Mouse (Mus musculus): Measurements from ENCODE around the gene Pld4. TPM values are rescaled to one million over a fixed set of nuclear protein-coding genes. Genes with fewer than 3 reads are reported as not detected.

The Pld4 gene
- polyA plus RNA-seq (2011; ENCODE audit: insufficient read depth, insufficient read length, low read depth, missing spikeins): 0.90 and 1.1 TPM in 2 replicates

- Histone ChIP-seq H3K27ac (ENCODE audit: insufficient read depth, low read length) (no peak within 1 kb of the TSS), H3K9ac (ENCODE audit: low read depth, poor library complexity, severe bottlenecking) (no peak within 1 kb of the TSS)
- TF ChIP-seq CTCF (IDR thresholded peaks at IDR 0.05; ENCODE audit: low read depth, low read length): no peak
- TF ChIP-seq POLR2A (IDR thresholded peaks at IDR 0.05; ENCODE audit: insufficient read depth, low read length): no peak
- TF ChIP-seq EP300 (IDR thresholded peaks at IDR 0.05; ENCODE audit: insufficient read depth, low read depth, low read length): no peak
Measured at GRCm38 (mm10) chr12:112760154-112760926, at the start of gene Pld4. TSS of gene Pld4 (plus strand) at chr12:112760655.

GRCm38 (mm10) chr12:112713984-112714383 is 46.5 kb upstream of the Pld4 start:
- TF ChIP-seq CTCF (IDR thresholded peaks at IDR 0.05; ENCODE audit: low read depth, low read length): no peak
- no peak for TF ChIP-seq EP300 (IDR thresholded peaks at IDR 0.05; ENCODE audit: insufficient read depth, low read depth, low read length)
- TF ChIP-seq POLR2A (IDR thresholded peaks at IDR 0.05; ENCODE audit: insufficient read depth, low read length): no peak
- H3K4me3 ChIP-seq (ENCODE audit: low read depth, low read length): no peak overlapping the region
- H3K27ac ChIP-seq (ENCODE audit: insufficient read depth, low read length): no peak overlapping the region
- no peaks in the 10 kb centered on the region for H3K36me3 ChIP-seq (ENCODE audit: control insufficient read depth, insufficient read depth, low read length, poor library complexity, severe bottlenecking)
- H3K9ac ChIP-seq (ENCODE audit: low read depth, poor library complexity, severe bottlenecking): no peak overlapping the region
- no peaks in the 10 kb centered on the region for H3K9me3 ChIP-seq (replicated peaks; ENCODE audit: control insufficient read depth, insufficient read depth, low read length, poor library complexity, severe bottlenecking)
- no peaks in the 10 kb centered on the region for H3K27me3 ChIP-seq (ENCODE audit: control insufficient read depth, insufficient read depth, low read length, poor library complexity, severe bottlenecking)
- H3K4me1 ChIP-seq (ENCODE audit: control insufficient read depth, insufficient read depth, low read length): no peaks in the 10 kb centered on the region

More at GRCm38 (mm10) chr12:112760154-112760926, at the start of gene Pld4:
- Histone ChIP-seq H3K27me3 (ENCODE audit: control insufficient read depth, insufficient read depth, low read length, poor library complexity, severe bottlenecking) (no peaks in the 10 kb centered on the region), H3K4me1 (ENCODE audit: control insufficient read depth, insufficient read depth, low read length) (no peaks in the 10 kb centered on the region), H3K4me3 (ENCODE audit: low read depth, low read length) (no peak within 1 kb of the TSS), H3K36me3 (ENCODE audit: control insufficient read depth, insufficient read depth, low read length, poor library complexity, severe bottlenecking) (no peaks in the 10 kb centered on the region), H3K9me3 (replicated peaks; ENCODE audit: control insufficient read depth, insufficient read depth, low read length, poor library complexity, severe bottlenecking) (no peaks in the 10 kb centered on the region)

- no peaks in the 10 kb centered on the region for H3K9me3 ChIP-seq (replicated peaks; ENCODE audit: control insufficient read depth, insufficient read depth, low read length, poor library complexity, severe bottlenecking)
- H3K36me3 ChIP-seq (ENCODE audit: control insufficient read depth, insufficient read depth, low read length, poor library complexity, severe bottlenecking): no peaks in the 10 kb centered on the region
- H3K4me1 ChIP-seq (ENCODE audit: control insufficient read depth, insufficient read depth, low read length): peaks cover 2% of the 10 kb centered on the region
- H3K4me3 ChIP-seq (ENCODE audit: low read depth, low read length): no peak overlapping the region
- no peak overlapping the region for H3K27ac ChIP-seq (ENCODE audit: insufficient read depth, low read length)
- no peaks in the 10 kb centered on the region for H3K27me3 ChIP-seq (ENCODE audit: control insufficient read depth, insufficient read depth, low read length, poor library complexity, severe bottlenecking)
- H3K9ac ChIP-seq (ENCODE audit: low read depth, poor library complexity, severe bottlenecking): no peak overlapping the region
- TF ChIP-seq EP300 (IDR thresholded peaks at IDR 0.05; ENCODE audit: insufficient read depth, low read depth, low read length) (no peak), CTCF (IDR thresholded peaks at IDR 0.05; ENCODE audit: low read depth, low read length) (peak; percentile 85), POLR2A (IDR thresholded peaks at IDR 0.05; ENCODE audit: insufficient read depth, low read length) (no peak)
Measured at GRCm38 (mm10) chr12:112717140-112717539, 43.3 kb upstream of the Pld4 start.

- Histone ChIP-seq H3K27ac (ENCODE audit: insufficient read depth, low read length) (no peak overlapping the region), H3K27me3 (ENCODE audit: control insufficient read depth, insufficient read depth, low read length, poor library complexity, severe bottlenecking) (no peaks in the 10 kb centered on the region), H3K4me1 (ENCODE audit: control insufficient read depth, insufficient read depth, low read length) (peaks cover 2% of the 10 kb centered on the region), H3K36me3 (ENCODE audit: control insufficient read depth, insufficient read depth, low read length, poor library complexity, severe bottlenecking) (no peaks in the 10 kb centered on the region), H3K9ac (ENCODE audit: low read depth, poor library complexity, severe bottlenecking) (no peak overlapping the region), H3K4me3 (ENCODE audit: low read depth, low read length) (no peak overlapping the region), H3K9me3 (replicated peaks; ENCODE audit: control insufficient read depth, insufficient read depth, low read length, poor library complexity, severe bottlenecking) (no peaks in the 10 kb centered on the region)
- TF ChIP-seq POLR2A (IDR thresholded peaks at IDR 0.05; ENCODE audit: insufficient read depth, low read length) (no peak), CTCF (IDR thresholded peaks at IDR 0.05; ENCODE audit: low read depth, low read length) (no peak), EP300 (IDR thresholded peaks at IDR 0.05; ENCODE audit: insufficient read depth, low read depth, low read length) (no peak)
Measured at GRCm38 (mm10) chr12:112718995-112719394, 41.5 kb upstream of the Pld4 start.

- H3K4me1 ChIP-seq (ENCODE audit: control insufficient read depth, insufficient read depth, low read length): peaks cover 2% of the 10 kb centered on the region
- H3K4me3 ChIP-seq (ENCODE audit: low read depth, low read length): peak within 1 kb of the TSS; percentile 75
- H3K9ac ChIP-seq (ENCODE audit: low read depth, poor library complexity, severe bottlenecking): peak within 1 kb of the TSS; percentile 86
- no peaks in the 10 kb centered on the region; the same call in 1 of the 2 replicates for H3K36me3 ChIP-seq (ENCODE audit: control insufficient read depth, insufficient read depth, low read length, poor library complexity, severe bottlenecking)
- H3K27ac ChIP-seq (ENCODE audit: insufficient read depth, low read length): peak within 1 kb of the TSS; percentile 87
- TF ChIP-seq CTCF (IDR thresholded peaks at IDR 0.05; ENCODE audit: low read depth, low read length): no peak
- TF ChIP-seq POLR2A (IDR thresholded peaks at IDR 0.05; ENCODE audit: insufficient read depth, low read length): no peak
- no peak for TF ChIP-seq EP300 (IDR thresholded peaks at IDR 0.05; ENCODE audit: insufficient read depth, low read depth, low read length)
- no peaks in the 10 kb centered on the region for H3K27me3 ChIP-seq (ENCODE audit: control insufficient read depth, insufficient read depth, low read length, poor library complexity, severe bottlenecking)
- no peaks in the 10 kb centered on the region for H3K9me3 ChIP-seq (replicated peaks; ENCODE audit: control insufficient read depth, insufficient read depth, low read length, poor library complexity, severe bottlenecking)
Measured at GRCm38 (mm10) chr12:112720216-112720615, 40.2 kb upstream of the Pld4 start, which contains the start of gene Cep170b. TSS of gene Cep170b (plus strand) at chr12:112720455.

- Histone ChIP-seq H3K9me3 (replicated peaks; ENCODE audit: control insufficient read depth, insufficient read depth, low read length, poor library complexity, severe bottlenecking) (no peaks in the 10 kb centered on the region), H3K27ac (ENCODE audit: insufficient read depth, low read length) (peak overlapping the region; percentile 87), H3K36me3 (ENCODE audit: control insufficient read depth, insufficient read depth, low read length, poor library complexity, severe bottlenecking) (no peaks in the 10 kb centered on the region; the same call in 1 of the 2 replicates), H3K9ac (ENCODE audit: low read depth, poor library complexity, severe bottlenecking) (peak overlapping the region; percentile 86), H3K4me1 (ENCODE audit: control insufficient read depth, insufficient read depth, low read length) (peaks cover 2% of the 10 kb centered on the region), H3K27me3 (ENCODE audit: control insufficient read depth, insufficient read depth, low read length, poor library complexity, severe bottlenecking) (no peaks in the 10 kb centered on the region), H3K4me3 (ENCODE audit: low read depth, low read length) (peak overlapping the region; percentile 75)
- TF ChIP-seq POLR2A (IDR thresholded peaks at IDR 0.05; ENCODE audit: insufficient read depth, low read length) (no peak), EP300 (IDR thresholded peaks at IDR 0.05; ENCODE audit: insufficient read depth, low read depth, low read length) (no peak), CTCF (IDR thresholded peaks at IDR 0.05; ENCODE audit: low read depth, low read length) (no peak)
Measured at GRCm38 (mm10) chr12:112720890-112721423, 39.5 kb upstream of the Pld4 start.
